9 mouse cellular contexts compared by ENCODE assay signal in the genomic region with DNA sequence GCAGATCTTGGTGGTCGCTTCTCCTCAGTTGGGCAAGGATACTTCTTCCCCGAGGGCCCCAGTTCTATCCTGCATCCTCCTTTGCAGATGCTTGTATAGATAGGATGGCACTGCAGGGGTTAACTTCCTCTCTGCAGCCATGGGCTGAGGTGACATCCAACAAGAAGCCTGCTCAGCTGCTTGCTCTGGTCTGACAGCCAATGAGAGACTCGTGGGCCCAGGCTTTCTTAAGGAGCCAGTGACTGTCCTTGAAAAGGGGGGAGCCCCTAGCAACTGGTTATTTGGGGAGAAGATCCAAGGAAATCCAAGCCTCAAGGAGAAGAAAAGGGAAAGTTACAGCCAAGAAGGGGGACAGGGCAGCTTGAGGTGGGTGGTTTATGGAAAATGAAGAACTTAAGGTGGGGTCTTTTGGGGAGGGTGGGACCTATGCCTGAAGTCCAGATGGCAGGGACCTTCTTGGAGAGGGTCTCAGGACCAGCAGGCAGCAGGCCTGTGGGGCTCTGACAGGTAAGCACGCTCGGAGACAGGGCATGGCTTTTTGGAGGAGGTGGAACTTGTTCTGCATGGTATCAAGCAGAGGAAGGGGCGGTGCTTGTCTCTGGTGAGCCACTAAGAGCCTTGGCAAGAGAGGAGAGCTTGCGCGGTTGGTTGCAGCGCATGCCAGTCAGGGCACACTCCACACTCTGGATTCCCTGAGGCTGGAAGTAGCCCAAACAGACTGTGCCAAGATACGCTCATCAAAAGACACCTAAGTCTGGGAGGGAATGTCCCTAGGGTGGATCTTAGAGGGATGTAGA. TPM values are rescaled to one million over a fixed set of nuclear protein-coding genes. Genes with fewer than 3 reads are reported as not detected.
DNase-seq lines count a peak whose midpoint lies in the region; ATAC-seq and TF ChIP-seq lines count a peak whose summit lies in the region.
"Had no signal": no experiment of that assay in that cellular context is flagged by ENCODE, and none has a peak within 500 bp of the region (broad histone marks: within the 10 kb centered on the region; RNA-seq: fewer than 3 reads in every experiment).

No protein-coding gene starts in this region.

- TF ChIP-seq RAD21 in CH12.LX (IDR thresholded peaks at IDR 0.05; ENCODE audit: low read depth, low read length) = no peak

- H3K9ac ChIP-seq in CH12.LX (ENCODE audit: insufficient read depth, low read depth) = 0 out of 2 replicates have a peak overlapping the region, but pooled peaks have one; percentile 9
- no peak overlapping the region for H3K9ac ChIP-seq in hindbrain, embryonic 13.5 days
- no peak overlapping the region for H3K9ac ChIP-seq in stomach, embryonic 14.5 days (replicated peaks; ENCODE audit: low read depth, low read length)

- H3K4me2 ChIP-seq in CH12.LX (ENCODE audit: insufficient read depth, low read depth, poor library complexity, severe bottlenecking) = peak overlapping the region; percentile 71
- H3K4me2 ChIP-seq in hindbrain, embryonic 13.5 days = peak overlapping the region; percentile 44
- H3K4me2 ChIP-seq in stomach, embryonic 14.5 days (replicated peaks; ENCODE audit: low read depth, low read length) = no peak overlapping the region

- H3K4me1 ChIP-seq in CH12.LX (ENCODE audit: control insufficient read depth in 1 of 2, insufficient read depth in 2 of 2) = peaks cover 7 to 24% of the 10 kb centered on the region in 2 experiments; a peak in 3 of 4 replicates
- no peaks in the 10 kb centered on the region for H3K4me1 ChIP-seq in cortical plate, adult 2 months (ENCODE audit: control insufficient read depth, insufficient read depth, low read length)
- H3K4me1 ChIP-seq in hindbrain, embryonic 13.5 days (replicated peaks) = peaks cover 46% of the 10 kb centered on the region
- H3K4me1 ChIP-seq in stomach, embryonic 14.5 days (ENCODE audit: control insufficient read depth, insufficient read depth, low read length) = peaks cover 5% of the 10 kb centered on the region; the same call in 1 of the 2 replicates

- dilution Hi-C loops in CH12.LX (cut with MboI; ENCODE audit: extremely low pct_ligation_motif_present, extremely low pct_unique_long_range_greater_than_20kb, low sequenced_read_pairs) = no loop called here

- peaks cover 10 to 11% of the 10 kb centered on the region in 2 experiments for H3K36me3 ChIP-seq in CH12.LX (replicated peaks in 1 of 2; ENCODE audit: control insufficient read depth in 1 of 2, insufficient read depth in 1 of 2, low read length in 1 of 2)
- H3K36me3 ChIP-seq in hindbrain, embryonic 13.5 days = peaks cover 68% of the 10 kb centered on the region
- H3K36me3 ChIP-seq in stomach, embryonic 14.5 days (ENCODE audit: control insufficient read depth, insufficient read depth, low read length) = peaks cover 13% of the 10 kb centered on the region

- in situ Hi-C loops in CH12.LX (cut with MboI; ENCODE audit: low pct_ligation_motif_present, low pct_unique_long_range_greater_than_20kb, low sequenced_read_pairs) = no loop called here

- no peak overlapping the region for H3K27ac ChIP-seq in CH12.LX (ENCODE audit: insufficient read depth, low read depth)
- no peak overlapping the region for H3K27ac ChIP-seq in cortical plate, adult 2 months (ENCODE audit: insufficient read depth, low read length)
- H3K27ac ChIP-seq in hindbrain, embryonic 13.5 days = peak overlapping the region; percentile 20; the same call in 1 of the 2 replicates
- 0 out of 2 replicates have a peak overlapping the region, but pooled peaks have one; percentile 10 for H3K27ac ChIP-seq in stomach, embryonic 14.5 days (ENCODE audit: low read length)

- peak; percentile 68 for TF ChIP-seq POLR2A in CH12.LX (IDR thresholded peaks at IDR 0.05; ENCODE audit: low read depth, low read length)
- TF ChIP-seq POLR2A in cortical plate, adult 2 months (IDR thresholded peaks at IDR 0.05; ENCODE audit: extremely low read depth, insufficient read depth, low read length) = peak; percentile 60; the same call in 1 of the 2 replicates

- no peaks in the 10 kb centered on the region for H3K9me3 ChIP-seq in CH12.LX (replicated peaks; ENCODE audit: low read length)
- H3K9me3 ChIP-seq in hindbrain, embryonic 13.5 days = no peaks in the 10 kb centered on the region
- no peaks in the 10 kb centered on the region for H3K9me3 ChIP-seq in stomach, embryonic 14.5 days (ENCODE audit: control insufficient read depth, low read depth, low read length)

- no peak for TF ChIP-seq EP300 in CH12.LX (IDR thresholded peaks at IDR 0.05; ENCODE audit: low read length)

- no peaks in the 10 kb centered on the region for H3K27me3 ChIP-seq in CH12.LX (replicated peaks)
- peaks cover 31% of the 10 kb centered on the region for H3K27me3 ChIP-seq in hindbrain, embryonic 13.5 days
- 0 out of 2 replicates have a peak, but pooled peaks cover 6% of the 10 kb centered on the region for H3K27me3 ChIP-seq in stomach, embryonic 14.5 days (ENCODE audit: control insufficient read depth, insufficient read depth, low read length)

- peak; percentile 70 for ATAC-seq in hindbrain, embryonic 13.5 days (ENCODE audit: low FRiP score)
- ATAC-seq in stomach, embryonic 14.5 days (ENCODE audit: insufficient number of reproducible peaks, insufficient read depth, low FRiP score, low read depth) = 0 out of 2 replicates have a peak, but pooled peaks have one; percentile 31

- no peaks in the 10 kb centered on the region for H3K79me2 ChIP-seq in CH12.LX (replicated peaks; ENCODE audit: control insufficient read depth, extremely low read depth, insufficient read depth, poor library complexity, severe bottlenecking)

- WGBS in hindbrain, embryonic 13.5 days = 52% methylated on average over 10 of the region's 10 CpGs
- WGBS in stomach, embryonic 14.5 days = 54% methylated on average over 10 of the region's 10 CpGs

- H3K4me3 ChIP-seq in CH12.LX (replicated peaks in 1 of 3; ENCODE audit: low read depth in 2 of 3, low read length in 2 of 3, poor library complexity in 1 of 3) = peak overlapping the region in 1 of 3 experiments; percentile 31
- peak overlapping the region; percentile 28 for H3K4me3 ChIP-seq in cortical plate, adult 2 months (ENCODE audit: insufficient read depth, low read length)
- H3K4me3 ChIP-seq in hindbrain, embryonic 13.5 days = peak overlapping the region; percentile 19
- H3K4me3 ChIP-seq in stomach, embryonic 14.5 days (ENCODE audit: low read depth, low read length) = no peak overlapping the region

- DNase-seq in CH12.LX (ENCODE audit: extremely low read depth) = peak; percentile 90
- peak; percentile 63 for DNase-seq in Muller cell, postnatal 12 days (ENCODE audit: inconsistent ontology term)
- peak; percentile 83 to 85 for DNase-seq in layer of hippocampus, postnatal 36 days
- DNase-seq in lung, postnatal 4 days = peak; percentile 77 to 86
- no peak for DNase-seq in natural killer cell, adult 2 months (ENCODE audit: low spot score in 2 of 2)

- no peak for TF ChIP-seq CTCF in CH12.LX (conservative IDR thresholded peaks at IDR 0.05 in 1 of 2, IDR thresholded peaks at IDR 0.05 in 1 of 2; ENCODE audit: low read depth in 2 of 2, low read length in 2 of 2)
- TF ChIP-seq CTCF in cortical plate, adult 2 months (IDR thresholded peaks at IDR 0.05; ENCODE audit: extremely low read depth, insufficient read depth, low read length) = no peak

TF ChIP-seq in CH12.LX, 34 proteins besides CTCF, POLR2A, EP300 and RAD21 (continues in another document):
- TF ChIP-seq CHD2 (IDR thresholded peaks at IDR 0.05; ENCODE audit: low read length) (peak; percentile 79), ZNF384 (IDR thresholded peaks at IDR 0.05; ENCODE audit: low read depth, low read length) (no peak), ETS1 (conservative IDR thresholded peaks at IDR 0.05; ENCODE audit: low read depth, low read length) (no peak), POLR2AphosphoS2 (IDR thresholded peaks at IDR 0.05; ENCODE audit: low read depth, low read length) (no peak), MAFK (IDR thresholded peaks at IDR 0.05; ENCODE audit: insufficient replicate concordance, low read length) (no peak), KAT2A (IDR thresholded peaks at IDR 0.05; ENCODE audit: insufficient replicate concordance, low read length) (no peak), TBP (conservative IDR thresholded peaks at IDR 0.05; ENCODE audit: low read depth, low read length) (0 out of 2 replicates have a peak, but pooled peaks have one; percentile 36), IRF4 (IDR thresholded peaks at IDR 0.05; ENCODE audit: low read depth, low read length) (no peak), RCOR1 (conservative IDR thresholded peaks at IDR 0.05; ENCODE audit: low read depth, low read length) (no peak), JUN (IDR thresholded peaks at IDR 0.05; ENCODE audit: insufficient read depth, low read depth, low read length) (no peak)

RNA-seq across cellular contexts. Expression of gene Lrfn1, which starts 12.8 kb away (rescaled TPM):
- total RNA-seq in CH12.LX (2012; rRNA removed) (1.9 and 2.7 TPM in 2 replicates), CH12.LX (2014; rRNA removed) (0.31 and 0.67 TPM in 2 replicates)
- polyA plus RNA-seq in CH12.LX (2012; ENCODE audit: insufficient read length, low read depth) = 0.99 and 1.00 TPM in 2 replicates
- 47.0 and 51.1 TPM in 2 replicates for polyA plus RNA-seq in cortical plate, adult 2 months (2012; rRNA removed)
- 11.3 and 11.8 TPM in 2 replicates for polyA plus RNA-seq in hindbrain, embryonic 13.5 days (2015; fragmentation: Nextera tagmentation; extraction: Ambion mirVana)
- total RNA-seq in layer of hippocampus, postnatal 36 days (2021) = 10 to 100 TPM; 64.3 to 72.3 TPM
- polyA plus RNA-seq in stomach, embryonic 14.5 days (2014; fragmentation: Nextera tagmentation; extraction: Ambion mirVana) = 4.2 and 5.3 TPM in 2 replicates

RNA-seq across cellular contexts. Expression of gene Gmfg, which starts 27.4 kb away (rescaled TPM):
- 64.3 and 87.9 TPM in 2 replicates for total RNA-seq in CH12.LX (2012; rRNA removed)
- total RNA-seq in CH12.LX (2014; rRNA removed) = 51.6 and 52.3 TPM in 2 replicates
- polyA plus RNA-seq in CH12.LX (2012; ENCODE audit: insufficient read length, low read depth) = 45.1 and 45.9 TPM in 2 replicates
- 2.8 and 5.1 TPM in 2 replicates for polyA plus RNA-seq in cortical plate, adult 2 months (2012; rRNA removed)
- 5.2 and 5.3 TPM in 2 replicates for polyA plus RNA-seq in hindbrain, embryonic 13.5 days (2015; fragmentation: Nextera tagmentation; extraction: Ambion mirVana)
- total RNA-seq in layer of hippocampus, postnatal 36 days (2021) = 1 to 10 TPM; 1.2 to 2.0 TPM
- polyA plus RNA-seq in stomach, embryonic 14.5 days (2014; fragmentation: Nextera tagmentation; extraction: Ambion mirVana) = 17.0 and 17.2 TPM in 2 replicates

RNA-seq across cellular contexts. Expression of gene Ifnl2, which starts 45.6 kb away (rescaled TPM):
- total RNA-seq in CH12.LX (2012; rRNA removed) (not detected in 2 replicates), CH12.LX (2014; rRNA removed) (not detected in 2 replicates)
- not detected in 2 replicates for polyA plus RNA-seq in CH12.LX (2012; ENCODE audit: insufficient read length, low read depth)
- polyA plus RNA-seq in cortical plate, adult 2 months (2012; rRNA removed) = not detected in 2 replicates
- polyA plus RNA-seq in hindbrain, embryonic 13.5 days (2015; fragmentation: Nextera tagmentation; extraction: Ambion mirVana) = not detected in 2 replicates
- not detected for total RNA-seq in layer of hippocampus, postnatal 36 days (2021)
- polyA plus RNA-seq in stomach, embryonic 14.5 days (2014; fragmentation: Nextera tagmentation; extraction: Ambion mirVana) = not detected in 2 replicates
- total RNA-seq: heart, postnatal 14 days had no signal

RNA-seq across cellular contexts. Expression of gene Ifnl3, which starts 58.0 kb away (rescaled TPM):
- total RNA-seq in CH12.LX (2012; rRNA removed) (not detected in 2 replicates), CH12.LX (2014; rRNA removed) (not detected in 2 replicates)
- not detected in 2 replicates for polyA plus RNA-seq in CH12.LX (2012; ENCODE audit: insufficient read length, low read depth)
- polyA plus RNA-seq in cortical plate, adult 2 months (2012; rRNA removed) = not detected in 2 replicates
- polyA plus RNA-seq in hindbrain, embryonic 13.5 days (2015; fragmentation: Nextera tagmentation; extraction: Ambion mirVana) = not detected in 2 replicates
- total RNA-seq in layer of hippocampus, postnatal 36 days (2021) = not detected
- polyA plus RNA-seq in stomach, embryonic 14.5 days (2014; fragmentation: Nextera tagmentation; extraction: Ambion mirVana) = not detected in 2 replicates
- total RNA-seq: heart, postnatal 14 days had no signal

Comparison
In these comparisons a context has a peak if more than half of its experiments do, and no peak if none do; other contexts are left out.
1. DNase-seq: peak in CH12.LX (single experiment), Muller cell, postnatal 12 days (single experiment), layer of hippocampus, postnatal 36 days (2 of 2) and lung, postnatal 4 days (2 of 2); none in natural killer cell, adult 2 months (0 of 2).
2. H3K27ac ChIP-seq: peak in hindbrain, embryonic 13.5 days (single experiment) and stomach, embryonic 14.5 days (single experiment); none in CH12.LX (single experiment) and cortical plate, adult 2 months (single experiment).